Mouse (Mus musculus) neural tube, embryonic 11.5 days (tissue): ENCODE data around the gene Dbi. TPM values are rescaled to one million over a fixed set of nuclear protein-coding genes. Genes with fewer than 3 reads are reported as not detected.

Source experiments
- ATAC-seq: fragments of 200-750 bp; cut with Nextera tagmentation; 2 replicates; pipeline ENCODE4 v1.8.0; 2017; ENCODE audit warnings: moderate number of reproducible peaks, mild to moderate bottlenecking, moderate TSS enrichment, moderate library complexity; ENCODE audit not compliant: insufficient read depth, low FRiP score, low TSS enrichment
- DNase-seq: peaks from one replicate; pipeline ENCODE4 v3.0.0-alpha.2; 2015; ENCODE audit warnings: low spot score
- H3K27ac ChIP-seq: fragments of 300-500 bp; sonication (generic); 2 replicates; pipeline ENCODE4 v1.5.1; 2014; ENCODE audit warnings: low read depth, mild to moderate bottlenecking, low read length
- H3K27me3 ChIP-seq: fragments of 300-500 bp; sonication (generic); 2 replicates; pipeline ENCODE4 v1.6.1; 2014; ENCODE audit warnings: mild to moderate bottlenecking, low read length, mixed read lengths; ENCODE audit not compliant: control insufficient read depth, insufficient read depth
- H3K36me3 ChIP-seq: fragments of 300-500 bp; sonication (generic); 2 replicates; pipeline ENCODE4 v1.6.1; 2014; ENCODE audit warnings: mild to moderate bottlenecking, low read length, moderate library complexity, mixed read lengths; ENCODE audit not compliant: control insufficient read depth, insufficient read depth
- H3K4me1 ChIP-seq: fragments of 300-500 bp; sonication (generic); 2 replicates; pipeline ENCODE4 v1.6.1; 2014; ENCODE audit warnings: low read length, mixed read lengths; ENCODE audit not compliant: control insufficient read depth, insufficient read depth
- H3K4me2 ChIP-seq: fragments of 300-500 bp; sonication (generic); 2 replicates; pipeline ENCODE4 v1.6.1; 2014; ENCODE audit warnings: low read depth, mild to moderate bottlenecking, moderate library complexity
- H3K4me3 ChIP-seq: fragments of 300-500 bp; sonication (generic); 2 replicates; pipeline ENCODE4 v1.5.1; 2014; ENCODE audit warnings: low read depth, low read length
- H3K9ac ChIP-seq: fragments of 300-500 bp; sonication (generic); 2 replicates; pipeline ENCODE4 v1.6.1; 2014; ENCODE audit warnings: mild to moderate bottlenecking, low read length
- H3K9me3 ChIP-seq: fragments of 300-500 bp; sonication (generic); 2 replicates; pipeline ENCODE4 v1.6.1; 2016; ENCODE audit warnings: low read length; ENCODE audit not compliant: control insufficient read depth
- WGBS: fragments of 180-500 bp; shearing (Covaris S2); extraction: QIAGEN DNeasy Blood & Tissue Kit; methylation state at CpG from one replicate; pipeline ENCODE4 v1.1.7; 2014; 5-methylcytosine and 5-hydroxymethylcytosine counted together
- polyA plus RNA-seq: library from polyadenylated mRNA; unstranded; fragments of >200 nt; fragmentation: Nextera tagmentation; extraction: Ambion mirVana; gene quantifications from 2 replicates; pipeline ENCODE4 v1.2.1, GENCODE M21; 2014

Dbi gene
- polyA plus RNA-seq, 1 experiment from 2014 or later: 1,076 TPM

DNA sequence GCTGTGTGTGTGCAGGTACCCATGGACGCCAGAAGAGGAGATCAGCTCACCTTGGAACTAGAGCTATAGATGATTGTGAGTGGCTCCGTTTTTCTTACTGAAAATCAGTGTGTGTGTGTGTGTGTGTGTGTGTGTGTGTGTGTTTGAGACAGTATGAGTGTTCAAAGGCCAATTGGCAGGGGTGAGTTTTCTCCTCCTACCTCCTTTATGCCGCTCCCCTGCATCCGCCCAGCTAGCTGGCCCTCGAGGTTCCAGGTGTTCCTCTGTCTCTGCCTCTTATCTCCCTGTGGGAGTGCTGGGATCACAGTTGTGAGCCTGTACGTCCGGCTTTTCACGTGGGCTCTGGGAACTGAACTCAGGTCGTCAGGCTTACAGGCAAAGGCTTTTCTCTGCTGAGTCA lies 5.4 kb upstream of the Dbi start:
- H3K4me2 ChIP-seq: no peak overlapping the region
- H3K4me3 ChIP-seq: no peak overlapping the region
- no peak overlapping the region for H3K27ac ChIP-seq
- no peak for DNase-seq
- H3K4me1 ChIP-seq: no peaks in the 10 kb centered on the region
- 84% methylated on average over 9 of the region's 9 CpGs for WGBS
- no peaks in the 10 kb centered on the region for H3K27me3 ChIP-seq
- no peaks in the 10 kb centered on the region for H3K36me3 ChIP-seq
- ATAC-seq: no peak
- no peaks in the 10 kb centered on the region for H3K9me3 ChIP-seq
- H3K9ac ChIP-seq: no peak overlapping the region

DNA sequence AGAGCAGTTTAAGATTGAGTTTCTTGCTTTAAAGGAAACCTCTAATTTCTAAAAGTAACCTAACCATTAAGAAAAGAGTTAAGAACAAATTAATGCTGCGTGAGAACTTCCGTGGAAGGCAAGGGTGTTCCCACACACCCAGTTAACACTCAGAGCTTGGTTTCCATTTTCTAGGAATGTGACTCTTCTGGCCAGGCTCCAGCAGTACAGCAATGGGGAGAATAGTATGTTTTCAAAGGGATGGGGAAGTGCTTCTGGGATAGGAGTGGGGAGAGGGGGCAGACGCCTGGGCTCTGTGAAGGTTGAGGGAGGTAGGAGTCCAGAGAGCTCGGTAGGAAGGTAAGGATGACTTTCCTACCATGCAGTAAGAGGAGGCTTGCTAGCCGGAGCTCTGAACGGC lies 4.6 kb upstream of the Dbi start:
- ATAC-seq (no peak), DNase-seq (no peak)
- 87% methylated on average over 6 of the region's 6 CpGs for WGBS
- Histone ChIP-seq H3K27ac (no peak overlapping the region), H3K4me3 (no peak overlapping the region), H3K4me2 (no peak overlapping the region), H3K9me3 (no peaks in the 10 kb centered on the region), H3K4me1 (no peaks in the 10 kb centered on the region), H3K9ac (no peak overlapping the region), H3K27me3 (no peaks in the 10 kb centered on the region), H3K36me3 (no peaks in the 10 kb centered on the region)

DNA sequence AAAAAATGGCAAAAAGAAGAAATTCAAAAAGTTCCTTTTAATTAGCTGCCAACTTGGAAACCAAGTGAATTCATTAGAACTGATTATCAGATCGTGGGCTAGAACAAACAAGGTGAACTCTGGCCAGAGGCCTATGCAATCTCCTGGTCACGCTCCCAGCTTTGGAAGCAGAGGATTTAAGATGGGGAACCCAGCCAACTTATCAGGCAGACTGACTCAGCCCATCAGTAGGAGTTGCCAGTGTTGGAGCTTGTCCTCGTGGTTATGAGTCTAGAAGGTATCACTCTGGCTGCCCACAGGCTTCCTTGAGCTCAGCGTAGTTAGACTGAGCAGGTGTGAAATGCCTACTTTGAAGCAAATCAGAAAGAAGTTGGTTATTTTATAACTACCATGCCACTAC lies 4.0 kb upstream of the Dbi start:
- no peak overlapping the region for H3K4me3 ChIP-seq
- DNase-seq: no peak
- no peaks in the 10 kb centered on the region for H3K27me3 ChIP-seq
- WGBS: 89% methylated on average over 4 of the region's 4 CpGs
- ATAC-seq: no peak
- H3K9me3 ChIP-seq: no peaks in the 10 kb centered on the region
- H3K4me1 ChIP-seq: peaks cover 4% of the 10 kb centered on the region; the same call in 1 of the 2 replicates
- H3K27ac ChIP-seq: no peak overlapping the region
- no peaks in the 10 kb centered on the region for H3K36me3 ChIP-seq
- H3K4me2 ChIP-seq: no peak overlapping the region
- no peak overlapping the region for H3K9ac ChIP-seq

DNA sequence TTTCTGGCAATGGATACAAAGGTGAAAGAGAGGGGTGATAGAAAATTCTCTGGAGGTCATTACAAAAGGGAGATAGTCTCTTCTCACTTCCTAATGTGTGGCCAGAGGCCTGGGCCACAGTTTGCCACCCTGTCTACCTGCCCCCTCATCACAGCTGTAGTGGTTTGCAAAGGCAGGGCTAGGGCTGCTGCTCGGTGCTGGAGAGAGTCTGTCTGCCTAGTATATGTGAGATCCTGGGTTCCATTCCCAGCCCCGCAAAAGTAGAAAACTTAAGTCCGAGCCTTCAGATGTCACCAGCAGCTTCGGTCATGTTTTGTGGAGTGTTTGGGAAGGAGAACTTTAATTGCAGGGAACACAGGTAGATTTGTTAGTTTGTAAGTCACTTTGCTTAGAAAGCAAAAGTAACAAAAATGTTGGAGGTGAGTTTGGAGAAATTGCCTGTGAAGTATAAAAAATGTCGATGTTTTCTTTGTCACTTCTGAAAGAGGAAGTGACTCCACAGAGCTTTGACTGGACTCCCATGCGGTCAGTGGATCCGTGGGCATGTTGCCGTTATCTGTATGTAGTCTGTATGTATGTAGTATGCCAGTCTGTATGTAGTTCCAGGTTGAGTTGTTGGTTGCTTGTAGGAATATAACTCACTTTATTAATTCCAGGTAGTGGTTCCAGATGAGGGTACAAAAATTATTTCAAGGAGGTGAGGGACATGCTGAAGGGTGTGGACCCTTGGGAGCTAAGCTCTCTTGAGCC lies 1.9 kb upstream of the Dbi start:
- no peak overlapping the region for H3K27ac ChIP-seq

GRCm38 (mm10) chr1:120121930-120122530 lies 1.2 kb upstream of the Dbi start:
- Histone ChIP-seq H3K9me3 (no peaks in the 10 kb centered on the region), H3K4me2 (peak overlapping the region; percentile 62), H3K9ac (peak overlapping the region; percentile 61; the same call in 1 of the 2 replicates), H3K4me3 (peak overlapping the region; percentile 53), H3K27me3 (no peaks in the 10 kb centered on the region), H3K4me1 (peaks cover 17% of the 10 kb centered on the region), H3K36me3 (no peaks in the 10 kb centered on the region), H3K27ac (peak overlapping the region; percentile 85; the same call in 1 of the 2 replicates)
- DNase-seq (no peak), ATAC-seq (no peak)
- 86% methylated on average over 9 of the region's 9 CpGs for WGBS

More for the DNA sequence above, 1.9 kb upstream of the Dbi start:
- Histone ChIP-seq H3K9me3 (no peaks in the 10 kb centered on the region), H3K4me1 (peaks cover 17% of the 10 kb centered on the region), H3K36me3 (no peaks in the 10 kb centered on the region), H3K4me2 (no peak overlapping the region), H3K27me3 (no peaks in the 10 kb centered on the region), H3K4me3 (no peak overlapping the region), H3K9ac (no peak overlapping the region)
- 94% methylated on average over 8 of the region's 8 CpGs for WGBS
- DNase-seq: no peak
- ATAC-seq: no peak

- 7% methylated on average over 24 of the region's 24 CpGs for WGBS
- ATAC-seq: peak; percentile 45
- peaks cover 7% of the 10 kb centered on the region for H3K36me3 ChIP-seq
These were observed 523 bp downstream of the Dbi start for GRCm38 (mm10) chr1:120120141-120120968.

DNA sequence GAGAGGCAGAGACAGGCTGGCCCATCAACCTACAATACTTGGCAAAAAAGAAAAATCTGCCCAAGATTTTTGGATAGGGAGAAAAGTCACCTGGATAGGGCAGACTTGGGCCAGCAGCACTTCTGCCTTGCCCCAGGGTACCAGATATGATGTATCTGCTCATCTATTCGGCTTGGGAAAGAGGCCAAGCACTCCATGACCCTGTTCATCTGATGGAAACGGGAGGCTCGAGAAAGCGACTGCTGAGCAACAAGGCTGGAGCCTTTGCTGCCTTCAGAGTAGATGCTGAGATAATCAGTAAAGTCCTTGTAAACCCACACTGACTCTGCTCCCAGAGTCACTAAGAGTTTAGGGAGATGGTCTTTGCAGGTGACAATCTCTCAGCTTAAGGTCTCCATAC lies 1.5 kb downstream of the Dbi start:
- 93% methylated on average over 4 of the region's 4 CpGs for WGBS
- Histone ChIP-seq H3K27me3 (no peaks in the 10 kb centered on the region), H3K4me1 (peaks cover 17% of the 10 kb centered on the region), H3K36me3 (peaks cover 16% of the 10 kb centered on the region), H3K9me3 (no peaks in the 10 kb centered on the region), H3K4me3 (peak overlapping the region; percentile 53), H3K27ac (no peak overlapping the region), H3K4me2 (peak overlapping the region; percentile 80), H3K9ac (peak overlapping the region; percentile 61)
- ATAC-seq (no peak), DNase-seq (no peak)

More at GRCm38 (mm10) chr1:120120141-120120968, 523 bp downstream of the Dbi start:
- peak overlapping the region; percentile 61 for H3K9ac ChIP-seq
- peak overlapping the region; percentile 53 for H3K4me3 ChIP-seq
- H3K27me3 ChIP-seq: no peaks in the 10 kb centered on the region
- H3K9me3 ChIP-seq: no peaks in the 10 kb centered on the region
- DNase-seq: no peak
- peaks cover 17% of the 10 kb centered on the region for H3K4me1 ChIP-seq
- H3K4me2 ChIP-seq: peak overlapping the region; percentile 80
- peak overlapping the region; percentile 62; the same call in 1 of the 2 replicates for H3K27ac ChIP-seq

- Histone ChIP-seq H3K36me3 (peaks cover 16% of the 10 kb centered on the region), H3K4me1 (peaks cover 17% of the 10 kb centered on the region), H3K4me2 (peak overlapping the region; percentile 80), H3K9me3 (no peaks in the 10 kb centered on the region), H3K27me3 (no peaks in the 10 kb centered on the region), H3K4me3 (peak overlapping the region; percentile 13), H3K9ac (no peak overlapping the region), H3K27ac (no peak overlapping the region)
- 94% methylated on average over 2 of the region's 2 CpGs for WGBS
- no peak for DNase-seq
- ATAC-seq: no peak
These were observed 2.0 kb downstream of the Dbi start for GRCm38 (mm10) chr1:120118854-120119253.
